Mouse (Mus musculus): Measurements from ENCODE around the gene Mgrn1.

GRCm38 (mm10) chr16:4899711-4900110 lies 13.7 kb downstream of the Mgrn1 start:
- TF ChIP-seq GATA1 (IDR thresholded peaks at IDR 0.05; ENCODE audit: borderline replicate concordance, low read length) (no peak), FLI1 (IDR thresholded peaks at IDR 0.05; ENCODE audit: low read length) (no peak)
